Mouse (Mus musculus) heart, embryonic 12.5 days (tissue): ENCODE results near the gene 4930505A04Rik. TPM values are rescaled to one million over a fixed set of nuclear protein-coding genes. Genes with fewer than 3 reads are reported as not detected.

ENCODE experiments used
- ATAC-seq: fragments of 200-750 bp; cut with Nextera tagmentation; 2 replicates; pipeline ENCODE4 v1.8.0; 2017; ENCODE audit warnings: moderate TSS enrichment, moderate library complexity; ENCODE audit not compliant: insufficient number of reproducible peaks, low FRiP score
- H3K27ac ChIP-seq: fragments of 300-500 bp; sonication (generic); 2 replicates; pipeline ENCODE4 v1.5.1; 2016; ENCODE audit warnings: mild to moderate bottlenecking, moderate library complexity; ENCODE audit not compliant: poor library complexity, severe bottlenecking
- H3K27me3 ChIP-seq: fragments of 300-500 bp; sonication (generic); replicated peaks from 2 replicates; pipeline ENCODE4 v1.6.1; 2016; ENCODE audit warnings: mild to moderate bottlenecking, moderate library complexity
- H3K36me3 ChIP-seq: fragments of 300-500 bp; sonication (generic); 2 replicates; pipeline ENCODE4 v1.6.1; 2016; ENCODE audit warnings: mild to moderate bottlenecking, moderate library complexity
- H3K4me1 ChIP-seq: fragments of 300-500 bp; sonication (generic); replicated peaks from 2 replicates; pipeline ENCODE4 v1.6.1; 2016; ENCODE audit warnings: mild to moderate bottlenecking
- H3K4me2 ChIP-seq: fragments of 300-500 bp; sonication (generic); 2 replicates; pipeline ENCODE4 v1.6.1; 2016; ENCODE audit warnings: mild to moderate bottlenecking, moderate library complexity
- H3K4me3 ChIP-seq: fragments of 300-500 bp; sonication (generic); 2 replicates; pipeline ENCODE4 v1.5.1; 2016; ENCODE audit warnings: mild to moderate bottlenecking
- H3K9ac ChIP-seq: fragments of 300-500 bp; sonication (generic); 2 replicates; pipeline ENCODE4 v1.6.1; 2016; ENCODE audit warnings: mild to moderate bottlenecking, moderate library complexity
- H3K9me3 ChIP-seq: fragments of 300-500 bp; sonication (generic); replicated peaks from 2 replicates; pipeline ENCODE4 v1.6.1; 2016; ENCODE audit warnings: mild to moderate bottlenecking, moderate library complexity
- WGBS: fragments of 180-500 bp; shearing (Covaris S2); methylation state at CpG from one replicate; pipeline ENCODE4 v1.1.7; 2016; 5-methylcytosine and 5-hydroxymethylcytosine counted together
- polyA plus RNA-seq: library from polyadenylated mRNA; unstranded; fragments of >200 nt; fragmentation: Nextera tagmentation; extraction: Ambion mirVana; gene quantifications from 2 replicates; pipeline ENCODE4 v1.2.1, GENCODE M21; 2016

Gene 4930505A04Rik
- 0.28 TPM in 1 of 2 replicates, not detected in the other for polyA plus RNA-seq

DNA sequence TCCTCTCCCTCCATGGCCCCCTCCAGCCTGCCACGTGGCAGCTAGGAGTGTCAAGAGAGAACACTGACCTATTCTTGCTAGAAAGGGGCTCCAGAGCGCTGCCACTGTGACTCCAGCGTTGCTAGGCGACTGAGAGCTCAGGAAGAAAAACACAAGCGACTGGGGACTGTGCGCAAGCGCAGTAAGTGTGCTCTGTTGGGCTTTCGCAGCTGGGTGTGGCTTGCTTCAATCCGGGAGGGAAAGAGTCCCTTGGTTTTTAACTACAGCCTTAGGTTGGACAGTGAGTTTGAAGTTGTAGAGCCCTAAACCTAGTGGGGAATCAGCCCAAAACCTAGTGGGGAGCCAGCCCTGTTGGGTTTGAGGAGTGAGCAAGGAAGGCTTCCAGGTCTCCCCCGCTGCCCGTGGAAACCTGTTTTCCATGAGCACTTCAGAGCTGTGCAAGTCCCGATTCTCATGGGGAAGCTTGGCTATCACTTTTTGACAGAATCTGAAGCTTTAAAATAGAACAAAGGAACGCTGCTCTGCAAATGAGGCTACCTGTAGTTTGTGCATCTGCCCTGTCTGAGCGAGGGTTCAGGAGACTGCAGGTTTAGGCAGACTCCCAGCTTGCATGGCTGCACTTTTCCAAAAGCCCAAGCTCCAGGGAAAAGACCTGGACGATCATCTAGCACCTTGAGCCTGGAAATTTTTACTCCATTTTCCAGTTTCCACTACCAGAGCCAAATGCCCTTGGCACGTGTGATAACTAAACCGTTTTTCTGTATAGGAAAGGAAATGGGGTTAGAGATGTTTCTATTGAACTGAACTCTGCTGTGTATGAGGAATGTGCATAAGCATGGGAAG, at the start of gene 4930505A04Rik:
TSS of gene 4930505A04Rik (minus strand) at position 77 of the 843 bp plus-strand sequence.
- Histone ChIP-seq H3K27ac (peak within 1 kb of the TSS; percentile 91), H3K4me1 (peaks cover 20% of the 10 kb centered on the region), H3K36me3 (no peaks in the 10 kb centered on the region), H3K9me3 (no peaks in the 10 kb centered on the region), H3K27me3 (no peaks in the 10 kb centered on the region), H3K4me3 (peak within 1 kb of the TSS; percentile 57), H3K9ac (peak within 1 kb of the TSS; percentile 75), H3K4me2 (peak within 1 kb of the TSS; percentile 75)
- 6% methylated on average over 17 of the region's 17 CpGs for WGBS
- ATAC-seq, result peak; percentile 92

DNA sequence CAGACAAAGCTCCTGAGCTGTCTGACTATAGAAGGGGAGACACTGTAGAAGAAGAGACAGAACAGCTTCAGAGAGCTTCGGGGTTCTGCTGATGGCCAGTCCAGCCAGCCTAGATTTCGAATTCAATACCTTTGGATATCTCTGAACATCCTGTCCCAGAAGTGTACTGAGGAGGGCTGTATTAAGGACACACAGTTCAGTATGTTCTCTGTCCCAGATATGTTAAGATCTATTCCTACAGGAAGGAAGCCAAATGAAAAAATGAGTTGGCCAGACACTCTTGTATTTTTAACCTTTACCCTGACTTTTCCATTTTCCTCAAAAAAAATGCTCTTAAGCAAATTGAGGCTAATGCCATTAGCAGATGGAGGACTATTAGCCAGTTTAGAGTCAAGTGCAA, 45.5 kb upstream of the 4930505A04Rik start:
- H3K36me3 ChIP-seq, result no peaks in the 10 kb centered on the region
- H3K27ac ChIP-seq, result no peak overlapping the region
- 65% methylated on average over 2 of the region's 2 CpGs for WGBS

DNA sequence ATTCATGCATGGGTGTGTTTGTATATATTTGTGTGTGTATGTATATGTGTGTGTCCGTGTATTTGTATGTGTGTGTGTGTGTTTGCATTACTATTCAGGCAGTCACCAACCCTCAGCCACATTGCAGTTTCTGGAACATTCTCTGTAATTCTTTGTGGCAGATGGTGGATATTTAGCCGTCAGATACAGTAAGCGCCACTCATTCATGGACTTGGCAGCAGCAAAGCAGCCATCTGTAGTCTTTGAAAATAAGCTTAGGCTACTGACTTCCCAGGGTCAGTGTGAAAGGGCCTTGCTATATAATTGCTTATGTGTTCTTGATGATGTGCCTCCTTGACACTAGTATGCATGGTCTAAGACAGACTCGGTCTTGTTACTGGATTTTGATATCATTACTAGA, 36.6 kb upstream of the 4930505A04Rik start:
- H3K4me3 ChIP-seq, result no peak overlapping the region
- H3K27ac ChIP-seq, result no peak overlapping the region
- WGBS, result 87% methylated on average over 4 of the region's 4 CpGs
- H3K4me1 ChIP-seq, result no peaks in the 10 kb centered on the region
- H3K4me2 ChIP-seq, result no peak overlapping the region
- ATAC-seq, result no peak
- no peaks in the 10 kb centered on the region for H3K27me3 ChIP-seq
- H3K9me3 ChIP-seq, result no peaks in the 10 kb centered on the region
- H3K9ac ChIP-seq, result no peak overlapping the region
- H3K36me3 ChIP-seq, result peaks cover 5% of the 10 kb centered on the region; the same call in 1 of the 2 replicates

More for the DNA sequence above, 45.5 kb upstream of the 4930505A04Rik start:
- no peaks in the 10 kb centered on the region for H3K4me1 ChIP-seq
- no peak overlapping the region for H3K4me3 ChIP-seq
- no peak overlapping the region for H3K4me2 ChIP-seq
- H3K27me3 ChIP-seq, result no peaks in the 10 kb centered on the region
- no peak overlapping the region for H3K9ac ChIP-seq
- H3K9me3 ChIP-seq, result no peaks in the 10 kb centered on the region
- ATAC-seq, result no peak

DNA sequence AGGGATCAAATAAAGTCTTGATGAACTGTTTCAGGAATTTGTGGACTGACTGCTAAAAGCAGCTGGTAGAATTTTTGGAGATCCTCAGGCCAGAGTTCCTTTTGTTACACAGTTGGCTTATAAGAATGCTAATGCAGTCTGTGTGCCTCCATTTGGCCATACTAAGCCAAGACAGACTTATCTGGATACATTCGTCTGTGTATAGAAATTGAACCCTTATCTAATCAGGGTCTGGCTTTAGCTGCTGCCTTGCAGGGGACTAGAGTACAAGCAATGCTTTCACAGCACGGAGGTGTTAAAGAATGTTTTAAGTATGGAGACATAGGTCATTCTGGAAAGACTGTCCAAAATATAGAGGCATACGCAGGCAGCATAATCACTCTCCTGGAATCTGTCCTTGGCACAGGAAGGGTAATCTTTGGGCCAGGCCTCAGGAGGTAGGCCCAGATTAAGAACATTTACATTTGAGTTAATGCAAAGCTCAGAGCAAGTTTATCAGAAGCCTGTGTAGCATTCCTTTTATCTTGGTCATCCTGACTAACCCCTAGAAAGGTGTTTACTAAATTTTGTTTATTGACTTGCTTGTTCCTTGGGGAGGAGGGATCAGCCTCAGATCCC, 27.2 kb upstream of the 4930505A04Rik start:
- Histone ChIP-seq H3K27ac (peak overlapping the region; percentile 64), H3K9me3 (peaks cover 16% of the 10 kb centered on the region), H3K4me1 (0 out of 2 replicates have a peak, but pooled peaks cover 7% of the 10 kb centered on the region), H3K27me3 (no peaks in the 10 kb centered on the region), H3K36me3 (peaks cover 8% of the 10 kb centered on the region; the same call in 1 of the 2 replicates), H3K9ac (no peak overlapping the region), H3K4me2 (no peak overlapping the region), H3K4me3 (no peak overlapping the region)
- no peak for ATAC-seq
- 14% methylated on average over 3 of the region's 3 CpGs for WGBS

DNA sequence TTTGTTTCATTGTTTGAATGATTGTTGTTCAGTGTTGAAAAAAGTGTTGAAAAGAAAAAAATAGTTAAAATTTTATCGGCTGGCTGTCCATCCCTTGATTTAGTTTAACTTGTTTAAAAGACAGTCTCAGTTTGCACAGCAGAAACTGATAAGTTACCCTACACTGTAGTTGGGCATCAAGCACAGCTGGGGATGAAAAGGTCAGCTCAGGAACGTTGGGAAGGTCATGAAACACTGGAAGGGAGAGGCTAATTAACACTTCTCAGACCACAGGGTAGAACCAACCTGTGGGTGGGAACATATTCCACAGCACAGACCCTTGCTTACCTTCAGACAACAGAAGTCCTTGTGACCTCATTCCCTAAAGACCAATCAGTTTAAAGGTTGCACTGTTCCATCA, 25.5 kb upstream of the 4930505A04Rik start:
- ATAC-seq, result no peak
- no peak overlapping the region for H3K4me3 ChIP-seq
- 0 out of 2 replicates have a peak, but pooled peaks cover 7% of the 10 kb centered on the region for H3K4me1 ChIP-seq
- H3K27me3 ChIP-seq, result no peaks in the 10 kb centered on the region
- peaks cover 16% of the 10 kb centered on the region for H3K9me3 ChIP-seq
- H3K36me3 ChIP-seq, result 0 out of 2 replicates have a peak, but pooled peaks cover 3% of the 10 kb centered on the region
- 65% methylated on average over 2 of the region's 2 CpGs for WGBS
- no peak overlapping the region for H3K9ac ChIP-seq
- no peak overlapping the region for H3K4me2 ChIP-seq
- H3K27ac ChIP-seq, result no peak overlapping the region

DNA sequence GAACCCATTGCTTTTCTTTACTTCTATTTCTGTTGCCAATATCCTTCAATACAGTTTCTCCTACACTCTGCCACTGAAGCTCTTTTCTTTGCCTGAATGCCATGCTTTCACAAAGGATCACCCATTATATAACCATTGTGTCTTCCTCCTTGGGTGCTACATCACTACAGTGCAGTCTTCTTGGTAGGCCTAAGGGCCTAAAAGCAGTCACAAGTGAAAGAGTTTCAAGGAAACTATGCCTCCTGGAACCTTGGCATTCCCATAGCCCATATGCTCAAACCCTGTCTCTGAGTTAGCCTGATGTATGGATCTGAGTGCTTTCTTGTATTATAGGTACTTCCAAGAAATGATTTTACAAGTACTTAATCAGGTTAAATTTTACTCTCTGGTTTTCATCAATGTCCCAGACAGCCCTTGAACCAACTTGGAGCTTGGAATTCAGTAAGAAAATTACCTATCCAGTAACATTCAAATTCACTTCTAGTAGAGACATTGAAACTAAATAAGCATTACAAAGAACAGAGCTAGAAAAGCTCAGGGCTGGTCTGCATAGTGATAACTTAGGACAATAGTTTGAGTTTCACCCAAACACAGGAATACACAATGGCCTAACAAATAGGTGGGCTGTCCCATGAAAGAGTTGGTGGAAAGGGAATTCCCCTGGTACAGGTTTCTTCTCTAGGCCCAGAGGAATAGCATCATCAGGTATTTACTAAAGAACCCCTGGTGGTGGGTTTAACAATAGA, 20.1 kb upstream of the 4930505A04Rik start:
- Histone ChIP-seq H3K27me3 (no peaks in the 10 kb centered on the region), H3K27ac (no peak overlapping the region)
- no peak for ATAC-seq

DNA sequence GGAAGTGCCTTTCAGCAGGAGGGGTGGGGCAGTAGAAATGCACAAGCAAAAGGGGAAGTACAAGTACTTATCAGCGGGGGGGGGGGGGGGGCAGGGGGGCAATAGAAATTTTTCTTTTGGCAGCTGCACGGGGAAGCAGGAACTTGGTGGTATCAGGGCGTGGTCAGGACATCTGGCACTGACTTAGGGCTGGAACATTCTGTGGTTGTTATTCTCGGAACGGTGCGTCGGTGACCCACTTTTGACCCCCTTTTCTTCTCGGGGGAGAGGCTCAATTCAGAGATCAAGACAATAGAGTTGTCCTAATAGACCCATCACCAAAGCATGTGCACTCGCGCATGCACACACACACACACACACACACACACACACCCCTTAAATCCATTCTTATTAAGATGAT, 16.6 kb upstream of the 4930505A04Rik start:
- H3K27ac ChIP-seq, result no peak overlapping the region
- no peaks in the 10 kb centered on the region for H3K4me1 ChIP-seq
- H3K27me3 ChIP-seq, result no peaks in the 10 kb centered on the region
- no peaks in the 10 kb centered on the region for H3K36me3 ChIP-seq
- H3K9me3 ChIP-seq, result no peaks in the 10 kb centered on the region
- 75% methylated on average over 10 of the region's 10 CpGs for WGBS
- ATAC-seq, result no peak
- no peak overlapping the region for H3K9ac ChIP-seq
- no peak overlapping the region for H3K4me2 ChIP-seq
- H3K4me3 ChIP-seq, result no peak overlapping the region

More for the DNA sequence above, 20.1 kb upstream of the 4930505A04Rik start:
- Histone ChIP-seq H3K9me3 (0 out of 2 replicates have a peak, but pooled peaks cover 9% of the 10 kb centered on the region), H3K36me3 (no peaks in the 10 kb centered on the region), H3K4me1 (no peaks in the 10 kb centered on the region), H3K9ac (no peak overlapping the region), H3K4me2 (no peak overlapping the region), H3K4me3 (no peak overlapping the region)

DNA sequence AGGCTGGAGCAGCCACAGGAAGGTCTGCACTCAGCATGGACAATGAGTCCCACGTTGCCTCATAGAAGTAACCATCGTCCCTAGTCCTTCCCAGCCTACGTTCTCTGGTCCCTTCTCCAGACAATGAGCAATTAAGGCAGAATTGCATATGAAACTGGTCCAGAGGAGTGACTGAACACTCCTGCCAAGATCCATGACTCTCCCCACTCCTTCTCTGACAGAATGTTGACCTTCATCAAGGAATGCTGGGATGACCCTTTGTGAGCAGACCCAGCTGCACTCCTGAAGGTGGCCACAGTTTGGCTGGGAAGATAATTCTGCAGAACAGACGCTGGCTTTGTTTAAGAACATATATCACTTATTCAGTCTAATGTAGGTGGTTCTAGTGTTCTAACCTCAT, 11.7 kb upstream of the 4930505A04Rik start:
- WGBS, result 74% methylated on average over 4 of the region's 4 CpGs
- Histone ChIP-seq H3K27me3 (no peaks in the 10 kb centered on the region), H3K36me3 (no peaks in the 10 kb centered on the region), H3K9ac (no peak overlapping the region), H3K4me1 (no peaks in the 10 kb centered on the region), H3K27ac (no peak overlapping the region), H3K4me3 (no peak overlapping the region), H3K9me3 (no peaks in the 10 kb centered on the region), H3K4me2 (no peak overlapping the region)
- no peak for ATAC-seq

DNA sequence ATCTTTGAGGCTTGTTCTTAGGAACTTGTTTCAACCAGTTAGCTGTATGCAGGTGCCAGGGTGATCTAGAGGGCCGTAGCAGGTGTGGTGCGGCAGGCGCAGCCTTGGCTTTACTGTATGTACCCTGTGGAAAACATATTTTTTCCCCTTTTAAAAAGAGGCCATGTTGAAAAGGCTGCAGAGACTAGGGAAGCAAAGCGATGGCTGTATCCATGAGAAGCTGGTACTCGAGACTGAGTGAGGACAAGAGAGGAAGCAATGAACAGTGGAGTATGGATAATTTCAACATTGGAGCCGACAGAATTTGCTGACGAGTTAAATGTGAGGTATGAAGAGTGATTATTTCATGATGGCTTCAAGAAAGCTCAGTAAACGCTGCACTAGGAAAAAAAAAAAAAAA, 440 bp downstream of the 4930505A04Rik start:
- Histone ChIP-seq H3K36me3 (no peaks in the 10 kb centered on the region), H3K4me3 (no peak overlapping the region), H3K9ac (no peak overlapping the region), H3K27me3 (no peaks in the 10 kb centered on the region), H3K27ac (peak overlapping the region; percentile 91), H3K9me3 (no peaks in the 10 kb centered on the region), H3K4me1 (peaks cover 20% of the 10 kb centered on the region), H3K4me2 (peak overlapping the region; percentile 75)
- ATAC-seq, result no peak
- WGBS, result 58% methylated on average over 8 of the region's 8 CpGs

DNA sequence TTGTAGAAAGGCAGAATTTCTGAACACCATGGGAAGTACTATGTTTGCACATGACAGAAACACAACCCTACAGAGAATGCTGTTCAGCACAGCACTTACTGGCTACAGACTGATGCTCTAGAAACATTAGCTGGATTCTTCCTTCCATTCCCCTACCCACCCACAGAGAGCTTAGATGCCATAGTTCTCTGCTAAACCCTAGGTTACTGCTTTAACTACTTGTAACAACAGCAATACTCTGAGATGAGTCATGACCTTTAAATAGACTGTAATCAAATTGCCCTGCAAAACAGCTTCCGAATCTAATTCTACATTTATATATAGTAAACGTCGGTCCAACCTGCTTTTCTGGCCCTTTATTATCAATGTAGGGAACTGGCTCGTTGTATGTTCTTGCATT, 17.3 kb downstream of the 4930505A04Rik start:
- Histone ChIP-seq H3K4me1 (peaks cover 9% of the 10 kb centered on the region; the same call in 1 of the 2 replicates), H3K36me3 (no peaks in the 10 kb centered on the region), H3K27me3 (no peaks in the 10 kb centered on the region), H3K4me3 (no peak overlapping the region), H3K27ac (peak overlapping the region; percentile 43; the same call in 1 of the 2 replicates), H3K9ac (no peak overlapping the region), H3K9me3 (no peaks in the 10 kb centered on the region), H3K4me2 (no peak overlapping the region)
- 45% methylated on average over 4 of the region's 4 CpGs for WGBS
- no peak for ATAC-seq

DNA sequence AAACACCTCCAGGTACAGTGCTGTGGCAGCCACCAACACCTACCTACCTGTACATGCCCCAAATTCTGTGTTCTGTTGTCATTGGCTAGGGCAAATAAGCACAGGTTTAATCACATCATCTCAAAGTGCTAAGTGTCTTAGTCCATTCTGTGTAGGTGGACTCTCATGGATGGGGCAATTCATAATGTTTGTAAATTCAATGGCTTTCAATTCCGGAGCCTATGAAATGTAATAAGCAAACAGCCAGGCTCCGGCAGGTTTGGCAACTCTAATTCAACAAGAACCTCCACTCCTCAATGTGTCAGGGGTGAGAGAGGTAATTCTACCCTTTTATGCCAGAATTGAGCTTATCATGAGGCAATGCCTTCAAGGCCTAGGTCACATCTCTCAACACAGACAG, 23.5 kb downstream of the 4930505A04Rik start:
- Histone ChIP-seq H3K4me2 (no peak overlapping the region), H3K27ac (no peak overlapping the region), H3K4me1 (0 out of 2 replicates have a peak, but pooled peaks cover 2% of the 10 kb centered on the region), H3K9me3 (no peaks in the 10 kb centered on the region), H3K4me3 (no peak overlapping the region), H3K9ac (no peak overlapping the region), H3K27me3 (no peaks in the 10 kb centered on the region), H3K36me3 (no peaks in the 10 kb centered on the region)
- ATAC-seq, result no peak
- 82% methylated on average over 2 of the region's 2 CpGs for WGBS
